Mouse (Mus musculus) spleen, adult 2 months (tissue): ENCODE measurements around the gene Agfg1. TPM values are rescaled to one million over a fixed set of nuclear protein-coding genes. Genes with fewer than 3 reads are reported as not detected.
A peak's percentile ranks its signal among the peaks of the same experiment; 100 is the strongest.

Experiments used
- DNase-seq, 2 experiments: peaks; one replicate each; pipeline versions ENCODE4 v3.0.0 to v3.0.0-alpha.2; 2012 to 2021; ENCODE audit warnings: low spot score in 2 of 2, low read depth in 1 of 2
- H3K27ac ChIP-seq: fragments of 200-500 bp; 2 replicates; pipeline ENCODE4 v1.5.1; 2012; ENCODE audit warnings: low read length, inconsistent platforms; ENCODE audit not compliant: insufficient read depth
- H3K27me3 ChIP-seq: fragments of 200-500 bp; 2 replicates; pipeline ENCODE4 v1.6.1; 2012; ENCODE audit warnings: mild to moderate bottlenecking, moderate library complexity, low read length, inconsistent platforms; ENCODE audit not compliant: control insufficient read depth, insufficient read depth
- H3K36me3 ChIP-seq: fragments of 200-500 bp; 2 replicates; pipeline ENCODE4 v1.6.1; 2012; ENCODE audit warnings: mild to moderate bottlenecking, low read length, inconsistent platforms; ENCODE audit not compliant: control insufficient read depth, insufficient read depth
- H3K4me1 ChIP-seq: fragments of 200-500 bp; 2 replicates; pipeline ENCODE4 v1.6.1; 2011; ENCODE audit warnings: inconsistent platforms; ENCODE audit not compliant: control insufficient read depth, insufficient read depth, insufficient read length
- H3K4me3 ChIP-seq: fragments of 200-500 bp; 2 replicates; pipeline ENCODE4 v1.5.1; 2011; ENCODE audit warnings: mild to moderate bottlenecking, inconsistent platforms; ENCODE audit not compliant: insufficient read depth, insufficient read length; ENCODE audit errors: extremely low read depth
- CTCF ChIP-seq: fragments of 200-500 bp; IDR thresholded peaks from 2 replicates; pipeline ENCODE4 v1.5.1; 2011; ENCODE audit warnings: mild to moderate bottlenecking, inconsistent platforms; ENCODE audit not compliant: insufficient read depth, insufficient read length, insufficient replicate concordance; ENCODE audit errors: extremely low read depth
- POLR2A ChIP-seq: fragments of 200-500 bp; IDR thresholded peaks from 2 replicates; pipeline ENCODE4 v1.6.1; 2011; ENCODE audit warnings: low read depth, low read length, inconsistent platforms
- WGBS: fragments of 180-500 bp; shearing (Covaris S2); methylation state at CpG from one replicate; pipeline ENCODE4 v1.1.7; 2018; 5-methylcytosine and 5-hydroxymethylcytosine counted together
- polyA plus RNA-seq: library from polyadenylated mRNA; depleted of rRNA; stranded (reverse); fragments of >200 nt; gene quantifications from 2 replicates; pipeline ENCODE4 v1.2.3, GENCODE M21; 2012

Gene Agfg1
- polyA plus RNA-seq, 1 experiment: 32.2 TPM

- Histone ChIP-seq H3K4me1 (peaks cover 5% of the 10 kb centered on the region; the same call in 1 of the 2 replicates), H3K36me3 (no peaks in the 10 kb centered on the region), H3K4me3 (no peak overlapping the region), H3K27me3 (no peaks in the 10 kb centered on the region), H3K27ac (no peak overlapping the region)
- WGBS: 78% methylated on average over 4 of the region's 4 CpGs
- no peak for DNase-seq
- TF ChIP-seq POLR2A: no peak
- TF ChIP-seq CTCF: no peak
Measured at GRCm38 (mm10) chr1:82797088-82797487, 42.2 kb upstream of the Agfg1 start.

GRCm38 (mm10) chr1:82798304-82798703 lies 41.0 kb upstream of the Agfg1 start:
- Histone ChIP-seq H3K36me3 (no peaks in the 10 kb centered on the region), H3K4me1 (peaks cover 5% of the 10 kb centered on the region; the same call in 1 of the 2 replicates), H3K27ac (no peak overlapping the region), H3K4me3 (no peak overlapping the region), H3K27me3 (no peaks in the 10 kb centered on the region)
- no peak for DNase-seq
- TF ChIP-seq CTCF (no peak), POLR2A (no peak)
- WGBS: 10% methylated on average over 5 of the region's 5 CpGs

DNA sequence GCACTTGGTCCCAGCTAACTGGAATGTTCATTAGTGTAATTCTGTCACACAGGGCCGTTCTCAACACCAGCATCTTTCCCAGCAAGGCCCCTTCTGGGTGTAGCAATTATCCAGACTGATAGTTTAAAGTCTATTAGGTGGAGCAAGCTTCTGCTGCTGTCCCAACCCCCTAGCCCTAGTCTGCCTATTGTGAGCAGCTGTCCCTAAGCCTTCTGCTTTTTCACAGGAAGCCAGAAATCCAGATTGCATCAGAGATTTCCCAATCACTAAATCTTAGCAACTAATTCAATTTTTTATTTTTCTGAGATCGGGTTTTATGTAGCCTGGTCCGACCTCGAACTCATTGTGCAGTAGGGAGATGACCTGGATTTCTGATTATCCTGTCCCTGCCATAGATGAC lies 40.4 kb upstream of the Agfg1 start:
- 29% methylated on average over 4 of the region's 4 CpGs for WGBS
- no peaks in the 10 kb centered on the region for H3K27me3 ChIP-seq

DNA sequence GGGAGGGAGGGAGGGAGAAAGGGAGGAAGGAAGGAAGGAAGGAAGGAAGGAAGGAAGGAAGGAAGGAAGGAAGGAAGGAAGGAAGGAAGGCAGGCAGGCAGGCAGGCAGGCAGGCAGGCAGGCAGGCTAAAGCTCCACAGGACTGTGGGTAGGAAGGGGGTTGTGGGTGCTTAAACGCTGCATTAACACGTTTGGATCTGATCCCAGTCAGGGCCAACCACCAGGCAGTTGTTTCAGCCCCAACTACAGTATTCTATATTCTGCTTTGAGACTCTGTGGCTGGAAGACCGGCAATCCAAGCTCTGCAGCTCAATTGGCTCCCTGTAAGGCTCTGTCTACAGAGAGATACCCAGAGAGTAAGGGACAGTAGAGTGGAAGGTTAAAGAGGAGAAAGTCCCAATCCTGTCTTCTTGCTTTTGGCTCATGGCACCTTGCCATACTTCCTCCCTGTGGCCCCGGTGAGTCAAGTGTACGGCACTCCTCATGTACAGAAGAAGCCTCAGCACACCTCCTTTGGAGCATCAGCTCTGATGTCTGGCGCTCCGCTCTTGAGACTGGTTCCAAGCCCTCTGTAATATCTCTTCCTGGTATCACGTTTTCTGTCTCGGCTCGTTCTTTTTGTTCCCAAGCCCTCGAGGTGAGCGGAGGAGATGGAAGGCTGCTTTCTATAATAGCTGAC lies 38.0 kb upstream of the Agfg1 start:
- 73% methylated on average over 12 of the region's 12 CpGs for WGBS
- H3K27ac ChIP-seq: no peak overlapping the region
- TF ChIP-seq CTCF: no peak
- TF ChIP-seq POLR2A: no peak
- no peaks in the 10 kb centered on the region for H3K36me3 ChIP-seq
- no peak for DNase-seq
- H3K27me3 ChIP-seq: no peaks in the 10 kb centered on the region
- H3K4me3 ChIP-seq: no peak overlapping the region
- H3K4me1 ChIP-seq: no peaks in the 10 kb centered on the region

More for the DNA sequence above, 40.4 kb upstream of the Agfg1 start:
- Histone ChIP-seq H3K4me3 (no peak overlapping the region), H3K4me1 (peaks cover 5% of the 10 kb centered on the region; the same call in 1 of the 2 replicates), H3K36me3 (no peaks in the 10 kb centered on the region), H3K27ac (peak overlapping the region; percentile 26; the same call in 1 of the 2 replicates)
- no peak for DNase-seq
- TF ChIP-seq POLR2A (no peak), CTCF (no peak)

- Histone ChIP-seq H3K36me3 (no peaks in the 10 kb centered on the region), H3K4me1 (no peaks in the 10 kb centered on the region), H3K27ac (no peak overlapping the region), H3K4me3 (no peak overlapping the region), H3K27me3 (no peaks in the 10 kb centered on the region)
- WGBS: 88% methylated on average over 7 of the region's 7 CpGs
- TF ChIP-seq POLR2A: no peak
- peak; percentile 55; the same call in 1 of the 2 replicates for TF ChIP-seq CTCF
- peak in 1 of 2 experiments; percentile 34 for DNase-seq
Measured at GRCm38 (mm10) chr1:82803608-82804007, 35.7 kb upstream of the Agfg1 start.

DNA sequence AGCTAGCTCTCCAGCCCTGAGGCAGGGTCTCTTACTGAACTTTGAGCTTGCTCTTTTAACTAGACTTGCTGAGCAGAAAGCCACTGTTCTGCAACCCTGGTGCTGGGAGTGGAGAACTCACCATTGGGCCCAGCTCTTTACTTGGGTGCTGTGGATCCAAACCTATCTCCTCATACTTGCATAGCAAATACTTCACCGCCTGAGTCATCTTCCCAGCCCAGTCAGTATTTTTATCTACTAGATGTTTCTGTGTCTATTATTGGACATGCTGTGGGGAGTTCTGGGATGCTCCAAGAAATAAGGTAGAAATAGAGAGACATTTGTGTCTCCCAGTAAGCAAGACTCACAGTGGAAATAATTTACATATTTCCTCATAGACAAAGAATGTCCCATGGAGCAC lies 35.2 kb upstream of the Agfg1 start:
- DNase-seq: no peak
- H3K4me1 ChIP-seq: no peaks in the 10 kb centered on the region
- H3K4me3 ChIP-seq: no peak overlapping the region
- no peak overlapping the region for H3K27ac ChIP-seq
- no peaks in the 10 kb centered on the region for H3K36me3 ChIP-seq
- no peaks in the 10 kb centered on the region for H3K27me3 ChIP-seq
- no peak for TF ChIP-seq CTCF
- TF ChIP-seq POLR2A: no peak
- WGBS: 94% methylated on average over 1 of the region's 1 CpGs

- TF ChIP-seq POLR2A (no peak), CTCF (no peak)
- WGBS: 90% methylated on average over 8 of the region's 8 CpGs
- no peaks in the 10 kb centered on the region for H3K27me3 ChIP-seq
- no peaks in the 10 kb centered on the region for H3K4me1 ChIP-seq
- no peaks in the 10 kb centered on the region for H3K36me3 ChIP-seq
- no peak overlapping the region for H3K27ac ChIP-seq
- H3K4me3 ChIP-seq: no peak overlapping the region
- DNase-seq: no peak
Measured at GRCm38 (mm10) chr1:82806391-82806790, 32.9 kb upstream of the Agfg1 start.
